Mouse (Mus musculus) hindbrain, embryonic 11.5 days (tissue): ENCODE results near the gene Omg. TPM values are rescaled to one million over a fixed set of nuclear protein-coding genes. Genes with fewer than 3 reads are reported as not detected.

Source experiments
- ATAC-seq: fragments of 200-750 bp; cut with Nextera tagmentation; 2 replicates; pipeline ENCODE4 v1.8.0; 2017; ENCODE audit warnings: mild to moderate bottlenecking, moderate TSS enrichment, moderate library complexity; ENCODE audit not compliant: low FRiP score
- DNase-seq: peaks from one replicate; pipeline ENCODE4 v3.0.0-alpha.2; 2015; ENCODE audit warnings: low spot score
- H3K27ac ChIP-seq: fragments of 300-500 bp; sonication (generic); 2 replicates; pipeline ENCODE4 v1.5.1; 2014; ENCODE audit warnings: mild to moderate bottlenecking, low read depth, low read length
- H3K27me3 ChIP-seq: fragments of 300-500 bp; sonication (generic); 2 replicates; pipeline ENCODE4 v1.6.1; 2014; ENCODE audit warnings: mild to moderate bottlenecking, low read length, moderate library complexity, mixed read lengths; ENCODE audit not compliant: control insufficient read depth, insufficient read depth
- H3K36me3 ChIP-seq: fragments of 300-500 bp; sonication (generic); 2 replicates; pipeline ENCODE4 v1.6.1; 2014; ENCODE audit warnings: mild to moderate bottlenecking, low read length, moderate library complexity, mixed read lengths; ENCODE audit not compliant: control insufficient read depth, insufficient read depth
- H3K4me1 ChIP-seq: fragments of 300-500 bp; sonication (generic); replicated peaks from 2 replicates; pipeline ENCODE4 v1.6.1; 2014; ENCODE audit warnings: low read length, mixed read lengths; ENCODE audit not compliant: control insufficient read depth, insufficient read depth
- H3K4me2 ChIP-seq: fragments of 300-500 bp; sonication (generic); replicated peaks from 2 replicates; pipeline ENCODE4 v1.6.1; 2014; ENCODE audit warnings: mild to moderate bottlenecking, low read depth, low read length
- H3K4me3 ChIP-seq: fragments of 300-500 bp; sonication (generic); 2 replicates; pipeline ENCODE4 v1.5.1; 2014; ENCODE audit warnings: low read depth, low read length
- H3K9ac ChIP-seq: fragments of 300-500 bp; sonication (generic); 2 replicates; pipeline ENCODE4 v1.6.1; 2014; ENCODE audit warnings: low read depth, low read length
- H3K9me3 ChIP-seq: fragments of 300-500 bp; sonication (generic); 2 replicates; pipeline ENCODE4 v1.6.1; 2016; ENCODE audit warnings: low read length; ENCODE audit not compliant: control insufficient read depth
- WGBS: fragments of 180-500 bp; shearing (Covaris S2); extraction: QIAGEN DNeasy Blood & Tissue Kit; methylation state at CpG from one replicate; pipeline ENCODE4 v1.1.7; 2014; 5-methylcytosine and 5-hydroxymethylcytosine counted together
- polyA plus RNA-seq: library from polyadenylated mRNA; unstranded; fragments of >200 nt; fragmentation: Nextera tagmentation; extraction: Ambion mirVana; gene quantifications from 2 replicates; pipeline ENCODE4 v1.2.1, GENCODE M21; 2014

Omg gene
- polyA plus RNA-seq, 1 experiment from 2014 or later = 0.73 TPM

DNA sequence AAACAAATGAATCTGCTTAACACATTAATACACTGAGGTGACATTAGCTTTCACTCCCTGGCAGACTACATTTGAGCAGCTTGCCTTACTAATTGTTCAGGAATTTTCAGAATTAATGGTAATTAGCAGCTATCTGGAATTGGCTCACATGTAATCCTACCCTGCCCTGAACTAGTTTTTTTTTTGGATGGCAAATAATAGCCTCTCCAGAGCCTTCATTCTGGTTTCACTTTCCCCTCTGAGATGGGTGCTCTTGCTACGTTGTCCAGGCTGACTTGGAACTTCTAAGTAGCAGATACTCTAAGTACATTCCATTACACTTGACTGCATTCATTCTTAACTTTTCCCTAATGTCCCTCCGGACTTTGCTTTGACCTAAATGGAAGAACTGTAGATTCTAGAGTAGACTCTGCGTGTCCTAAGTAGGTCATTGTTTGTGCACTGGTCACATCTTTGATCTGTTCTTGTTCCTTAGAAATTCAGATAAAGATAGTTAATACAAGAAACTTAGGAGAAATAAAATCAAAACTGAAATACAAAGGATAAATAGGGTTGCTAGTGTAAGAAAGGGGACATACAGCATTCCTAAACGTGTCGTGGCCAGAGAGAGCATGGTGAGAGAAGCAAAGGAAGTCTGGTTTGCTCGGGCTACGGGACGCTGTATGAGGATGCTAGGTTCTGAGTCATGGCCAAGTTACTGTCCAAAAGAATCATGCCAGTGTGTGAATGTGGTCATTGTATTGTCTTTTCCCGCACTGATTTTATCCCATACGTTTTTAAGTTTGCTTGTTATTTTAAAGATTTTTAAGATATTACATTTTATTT, 8.7 kb downstream of the Omg start:
- Histone ChIP-seq H3K9ac (no peak overlapping the region), H3K27ac (no peak overlapping the region), H3K36me3 (no peaks in the 10 kb centered on the region), H3K4me3 (no peak overlapping the region), H3K4me2 (no peak overlapping the region), H3K4me1 (no peaks in the 10 kb centered on the region), H3K9me3 (no peaks in the 10 kb centered on the region), H3K27me3 (no peaks in the 10 kb centered on the region)
- no peak for ATAC-seq
- no peak for DNase-seq
- 85% methylated on average over 10 of the region's 10 CpGs for WGBS

DNA sequence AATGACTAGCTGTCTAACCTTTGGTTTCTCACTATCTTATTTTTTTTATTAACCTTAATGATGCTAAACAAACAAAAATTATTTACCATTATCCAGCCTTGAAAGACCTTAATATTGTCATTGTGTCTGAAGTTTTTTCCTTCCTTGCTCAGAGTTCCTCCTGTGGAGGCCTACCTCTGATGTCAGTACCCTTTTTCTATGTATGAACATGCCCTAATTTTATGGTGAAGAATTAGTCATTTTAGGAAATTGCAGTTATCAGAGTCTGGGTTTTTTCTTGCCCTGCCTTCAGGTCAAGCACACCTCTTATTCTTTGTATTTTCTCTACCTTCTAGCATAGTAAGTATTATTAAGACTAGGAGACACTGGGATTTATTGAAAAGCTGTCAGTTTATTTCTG, 19.2 kb downstream of the Omg start:
- no peaks in the 10 kb centered on the region for H3K36me3 ChIP-seq
- no peak overlapping the region for H3K4me3 ChIP-seq
- H3K9ac ChIP-seq = no peak overlapping the region
- DNase-seq (no peak), ATAC-seq (no peak)
- no peaks in the 10 kb centered on the region for H3K27me3 ChIP-seq
- H3K4me1 ChIP-seq = no peaks in the 10 kb centered on the region
- H3K9me3 ChIP-seq = no peaks in the 10 kb centered on the region
- no peak overlapping the region for H3K27ac ChIP-seq
- H3K4me2 ChIP-seq = no peak overlapping the region

DNA sequence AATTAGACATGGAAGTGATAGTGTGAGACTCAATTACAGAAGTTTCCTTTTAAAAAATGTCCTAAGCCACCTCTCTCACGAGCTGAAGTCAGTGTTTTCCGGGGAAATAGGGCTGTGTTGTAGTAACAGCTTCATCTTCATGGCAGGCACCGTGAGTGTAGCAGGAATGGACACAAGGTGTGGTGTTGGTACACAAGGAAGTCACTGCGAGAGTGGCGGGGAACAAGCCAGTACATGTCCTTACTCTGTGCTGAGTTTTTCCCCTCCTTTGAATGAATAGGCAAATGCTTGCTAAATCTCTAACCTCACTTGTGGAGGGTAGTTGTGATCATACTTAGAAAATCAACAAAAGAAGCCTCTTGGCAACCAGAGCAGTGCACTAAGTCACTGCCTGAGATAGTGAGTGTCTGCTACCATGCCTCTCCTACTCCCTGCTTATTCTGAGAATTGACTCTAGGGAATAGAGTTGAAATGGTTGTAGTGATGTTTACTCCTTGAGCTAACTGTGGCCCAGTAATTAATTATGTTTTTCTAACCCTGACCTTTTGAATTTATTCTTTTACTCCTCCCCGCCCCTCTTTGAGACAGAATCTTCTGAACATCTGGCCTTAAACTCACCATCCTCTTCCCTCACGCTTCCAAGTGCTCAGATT, 19.9 kb downstream of the Omg start:
- Histone ChIP-seq H3K4me3 (no peak overlapping the region), H3K36me3 (no peaks in the 10 kb centered on the region), H3K27ac (no peak overlapping the region), H3K4me1 (no peaks in the 10 kb centered on the region), H3K4me2 (no peak overlapping the region), H3K27me3 (no peaks in the 10 kb centered on the region), H3K9ac (no peak overlapping the region), H3K9me3 (no peaks in the 10 kb centered on the region)
- no peak for DNase-seq
- ATAC-seq = no peak
- 87% methylated on average over 7 of the region's 7 CpGs for WGBS

DNA sequence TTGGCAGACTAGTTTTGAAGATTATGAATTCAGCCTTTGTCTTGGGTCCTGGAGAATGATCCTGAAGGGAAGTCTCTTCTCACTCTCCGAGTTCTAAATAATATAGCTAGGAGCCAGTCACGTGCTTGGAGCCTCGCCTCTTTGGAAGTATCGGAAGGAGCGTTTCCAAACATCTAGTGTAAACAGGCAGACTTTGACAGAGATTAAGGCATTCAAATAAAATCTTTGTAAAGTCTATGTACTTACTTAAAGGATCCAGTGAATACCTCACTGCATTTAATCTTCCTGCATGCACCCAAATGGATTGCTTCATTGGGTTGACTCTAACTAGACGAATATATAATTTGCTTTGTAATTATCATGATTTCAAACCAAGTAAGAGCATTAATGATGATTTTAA, 20.5 kb downstream of the Omg start:
- H3K9ac ChIP-seq = no peak overlapping the region
- H3K27me3 ChIP-seq = no peaks in the 10 kb centered on the region
- no peaks in the 10 kb centered on the region for H3K4me1 ChIP-seq
- H3K4me3 ChIP-seq = no peak overlapping the region
- H3K36me3 ChIP-seq = no peaks in the 10 kb centered on the region
- no peak overlapping the region for H3K4me2 ChIP-seq
- no peaks in the 10 kb centered on the region for H3K9me3 ChIP-seq
- DNase-seq = no peak
- WGBS = 92% methylated on average over 6 of the region's 6 CpGs
- no peak overlapping the region for H3K27ac ChIP-seq
- ATAC-seq = no peak

DNA sequence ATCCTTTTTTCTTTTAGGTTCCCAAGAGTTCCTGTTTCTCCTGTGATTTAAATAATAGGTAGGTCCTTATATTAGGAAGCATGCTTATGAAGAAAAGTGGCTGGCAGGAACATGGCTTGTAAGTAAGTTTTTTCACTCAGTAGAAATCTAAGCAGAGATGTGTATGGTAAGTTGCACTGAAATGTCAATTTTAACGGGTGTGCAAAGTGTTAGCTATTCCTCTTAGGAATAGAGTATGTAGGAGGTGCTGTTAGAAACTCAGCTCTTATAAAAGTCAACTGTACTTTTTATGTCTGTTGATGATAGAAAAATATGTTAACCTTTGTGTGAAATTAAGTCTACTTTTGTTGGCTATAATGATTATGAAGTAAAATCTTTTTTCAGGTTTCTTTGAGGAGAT, 35.8 kb downstream of the Omg start:
- no peak overlapping the region for H3K9ac ChIP-seq
- 88% methylated on average over 1 of the region's 1 CpGs for WGBS

DNA sequence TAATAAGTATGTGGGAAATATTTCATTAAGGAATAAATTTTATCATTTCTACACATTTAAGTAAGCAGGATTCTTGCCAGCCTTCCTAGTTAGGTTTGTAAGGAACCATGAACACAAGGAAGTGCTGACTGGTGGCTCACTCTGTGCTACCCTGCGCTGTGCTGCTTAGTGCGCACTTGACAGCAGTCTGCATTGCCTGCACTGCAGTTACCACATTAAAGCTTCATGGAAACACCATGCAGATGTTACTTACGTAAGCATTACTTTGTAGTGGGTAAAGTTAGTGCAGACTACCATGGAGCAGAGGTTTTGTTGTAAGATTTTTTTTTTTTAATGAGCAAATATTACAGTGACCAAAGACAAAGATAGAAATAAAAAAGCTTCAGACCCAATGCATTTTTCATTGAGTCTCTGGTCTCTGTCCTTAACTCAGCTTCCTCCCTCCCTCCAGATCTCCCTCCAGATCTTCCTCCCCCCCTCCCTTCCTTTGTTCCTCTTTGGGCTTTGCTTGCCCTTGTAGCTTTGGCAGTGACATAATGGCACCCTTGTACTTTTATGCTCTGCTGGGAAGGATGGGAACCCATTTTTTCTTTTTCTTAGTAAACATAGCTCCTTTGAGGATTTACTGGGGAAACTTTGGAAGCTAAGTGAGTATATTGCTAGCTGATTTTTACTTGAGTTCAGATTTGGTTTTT, 43.0 kb downstream of the Omg start:
- WGBS = 91% methylated on average over 3 of the region's 3 CpGs
- Histone ChIP-seq H3K27me3 (no peaks in the 10 kb centered on the region), H3K27ac (no peak overlapping the region), H3K4me3 (no peak overlapping the region), H3K4me1 (no peaks in the 10 kb centered on the region), H3K4me2 (no peak overlapping the region), H3K9me3 (no peaks in the 10 kb centered on the region), H3K9ac (no peak overlapping the region), H3K36me3 (peaks cover 3% of the 10 kb centered on the region; the same call in 1 of the 2 replicates)
- ATAC-seq (no peak), DNase-seq (no peak)

More for the DNA sequence above, 35.8 kb downstream of the Omg start:
- Histone ChIP-seq H3K4me1 (no peaks in the 10 kb centered on the region), H3K36me3 (0 out of 2 replicates have a peak, but pooled peaks cover 2% of the 10 kb centered on the region), H3K4me2 (no peak overlapping the region), H3K4me3 (no peak overlapping the region), H3K9me3 (no peaks in the 10 kb centered on the region), H3K27me3 (no peaks in the 10 kb centered on the region), H3K27ac (no peak overlapping the region)
- ATAC-seq (no peak), DNase-seq (no peak)

DNA sequence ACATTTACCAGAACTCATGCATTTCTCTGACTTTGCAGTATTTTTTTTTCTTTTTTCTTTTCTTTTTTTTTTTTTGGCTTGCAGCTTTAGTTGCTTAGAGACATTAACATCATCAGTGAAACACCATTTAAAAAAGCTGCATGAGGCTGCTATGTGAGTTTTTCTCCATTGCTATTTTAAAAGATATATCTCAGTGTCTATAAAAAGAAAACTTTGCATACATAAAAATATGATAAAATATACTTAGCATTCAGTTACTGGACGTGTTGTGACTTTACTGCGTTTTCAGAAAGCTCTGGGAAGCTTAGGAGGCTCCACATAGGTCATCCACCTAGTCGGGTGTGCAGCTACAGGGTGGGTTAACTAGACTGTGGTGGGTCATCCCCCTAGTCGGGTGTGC, 44.0 kb downstream of the Omg start:
- Histone ChIP-seq H3K4me2 (no peak overlapping the region), H3K36me3 (peaks cover 3% of the 10 kb centered on the region; the same call in 1 of the 2 replicates), H3K4me3 (no peak overlapping the region), H3K27ac (no peak overlapping the region), H3K4me1 (no peaks in the 10 kb centered on the region), H3K9me3 (no peaks in the 10 kb centered on the region), H3K9ac (no peak overlapping the region), H3K27me3 (no peaks in the 10 kb centered on the region)
- ATAC-seq (no peak), DNase-seq (no peak)
- WGBS = 92% methylated on average over 4 of the region's 4 CpGs

DNA sequence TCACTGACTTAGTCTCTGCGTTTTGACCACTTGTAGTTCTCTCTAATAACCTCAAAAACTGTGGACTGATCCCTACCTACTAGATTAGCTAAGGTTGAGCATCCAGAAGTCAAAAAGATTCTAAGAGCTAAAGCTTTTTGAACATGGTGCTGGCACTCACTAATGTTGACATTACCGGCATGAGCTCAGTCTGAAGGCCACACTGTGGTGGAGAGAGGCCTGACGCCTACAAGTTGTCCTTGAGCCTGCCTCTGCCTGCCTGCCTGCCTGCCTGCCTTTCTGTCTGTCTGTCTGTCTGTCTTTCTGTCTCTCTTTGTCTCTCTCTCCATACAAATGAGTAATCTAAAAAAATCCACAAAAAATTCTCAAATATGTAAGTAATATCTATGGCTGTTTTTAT, 46.0 kb downstream of the Omg start:
- WGBS = 82% methylated on average over 3 of the region's 3 CpGs
- Histone ChIP-seq H3K27me3 (no peaks in the 10 kb centered on the region), H3K4me1 (no peaks in the 10 kb centered on the region), H3K36me3 (peaks cover 3% of the 10 kb centered on the region; the same call in 1 of the 2 replicates), H3K27ac (no peak overlapping the region), H3K9ac (no peak overlapping the region), H3K4me2 (no peak overlapping the region), H3K4me3 (no peak overlapping the region), H3K9me3 (no peaks in the 10 kb centered on the region)
- ATAC-seq = no peak
- DNase-seq = no peak
